Mouse (Mus musculus) MEL (cell line): ENCODE results near the gene Bicdl1. TPM values are rescaled to one million over a fixed set of nuclear protein-coding genes. Genes with fewer than 3 reads are reported as not detected.

Source experiments
- DNase-seq: peaks from one replicate; pipeline ENCODE4 v3.0.0; 2011; ENCODE audit warnings: low read depth, low spot score
- H3K27ac ChIP-seq: 2 replicates; pipeline ENCODE4 v1.5.1; 2012; ENCODE audit warnings: low read depth, mild to moderate bottlenecking, control low read depth, low read length, moderate library complexity; ENCODE audit not compliant: control insufficient read depth
- H3K27me3 ChIP-seq, 2 experiments: fragments of 150-350 bp in 1 of 2; sonication (generic) in 1 of 2; 2 replicates each; pipeline ENCODE4 v1.6.1; 2012; ENCODE audit warnings: low read length in 2 of 2, mild to moderate bottlenecking in 2 of 2, improper control_type of control experiment in 1 of 2, moderate library complexity in 1 of 2; ENCODE audit not compliant: insufficient read depth in 2 of 2, control insufficient read depth in 1 of 2
- H3K36me3 ChIP-seq, 2 experiments: 2 replicates each; pipeline ENCODE4 v1.6.1; 2012 to 2014; ENCODE audit warnings: low read length in 2 of 2, improper control_type of control experiment in 1 of 2, inconsistent platforms in 1 of 2, mild to moderate bottlenecking in 1 of 2; ENCODE audit not compliant: insufficient read depth in 2 of 2, control insufficient read depth in 1 of 2
- H3K4me1 ChIP-seq, 2 experiments: fragments of 150-350 bp in 1 of 2; sonication (generic) in 1 of 2; 2 replicates each; pipeline ENCODE4 v1.6.1; 2012; ENCODE audit warnings: low read length in 2 of 2, improper control_type of control experiment in 1 of 2, mild to moderate bottlenecking in 1 of 2; ENCODE audit not compliant: insufficient read depth in 2 of 2, control insufficient read depth in 1 of 2
- H3K4me3 ChIP-seq, 2 experiments: fragments of 150-350 bp in 1 of 2; sonication (generic) in 1 of 2; 2 replicates each; pipeline ENCODE4 v1.5.1; 2012; ENCODE audit warnings: low read depth in 2 of 2, low read length in 2 of 2, mild to moderate bottlenecking in 2 of 2, moderate library complexity in 2 of 2, control low read depth in 1 of 2, improper control_type of control experiment in 1 of 2; ENCODE audit not compliant: control insufficient read depth in 1 of 2, insufficient read depth in 1 of 2
- H3K79me2 ChIP-seq: 2 replicates; pipeline ENCODE4 v1.6.1; 2012; ENCODE audit warnings: mild to moderate bottlenecking, low read length, moderate library complexity; ENCODE audit not compliant: control insufficient read depth, poor library complexity, insufficient read depth
- H3K9ac ChIP-seq: 2 replicates; pipeline ENCODE4 v1.6.1; 2012; ENCODE audit warnings: low read depth, mild to moderate bottlenecking, control low read depth, low read length, moderate library complexity; ENCODE audit not compliant: control insufficient read depth, poor library complexity, severe bottlenecking
- H3K9me3 ChIP-seq: fragments of 150-350 bp; sonication (generic); replicated peaks from 2 replicates; pipeline ENCODE4 v1.6.1; 2012; ENCODE audit warnings: mild to moderate bottlenecking, low read length, improper control_type of control experiment, moderate library complexity; ENCODE audit not compliant: insufficient read depth
- E2F4 ChIP-seq: IDR thresholded peaks from 2 replicates; pipeline ENCODE4 v1.6.1; 2011; ENCODE audit warnings: low read depth, low read length, improper control_type of control experiment, borderline replicate concordance
- ELF1 ChIP-seq: IDR thresholded peaks from 2 replicates; pipeline ENCODE4 v1.6.1; 2014; ENCODE audit warnings: low read depth, mild to moderate bottlenecking, inconsistent platforms, low read length, improper control_type of control experiment, moderate library complexity
- ETS1 ChIP-seq: IDR thresholded peaks from 2 replicates; pipeline ENCODE4 v1.6.1; 2012; ENCODE audit warnings: low read depth, mild to moderate bottlenecking, inconsistent platforms, low read length, improper control_type of control experiment, moderate library complexity
- GABPA ChIP-seq: IDR thresholded peaks from 2 replicates; pipeline ENCODE4 v1.6.1; 2012; ENCODE audit warnings: low read depth, mild to moderate bottlenecking, inconsistent platforms, low read length, improper control_type of control experiment, moderate library complexity
- HCFC1 ChIP-seq: IDR thresholded peaks from 2 replicates; pipeline ENCODE4 v1.6.1; 2012; ENCODE audit warnings: low read depth, mild to moderate bottlenecking, inconsistent platforms, low read length, improper control_type of control experiment, moderate library complexity
- JUND ChIP-seq: IDR thresholded peaks from 2 replicates; pipeline ENCODE4 v1.6.1; 2011; ENCODE audit warnings: low read depth, mild to moderate bottlenecking, improper control_type of control experiment, low read length
- MAFK ChIP-seq: IDR thresholded peaks from 2 replicates; pipeline ENCODE4 v1.6.1; 2011; ENCODE audit warnings: low read depth, mild to moderate bottlenecking, low read length, improper control_type of control experiment, borderline replicate concordance
- MAX ChIP-seq: IDR thresholded peaks from 2 replicates; pipeline ENCODE4 v1.6.1; 2011; ENCODE audit warnings: low read length, improper control_type of control experiment
- MAZ ChIP-seq: IDR thresholded peaks from 2 replicates; pipeline ENCODE4 v1.6.1; 2012; ENCODE audit warnings: low read depth, mild to moderate bottlenecking, inconsistent platforms, low read length, improper control_type of control experiment
- MYB ChIP-seq: IDR thresholded peaks from 2 replicates; pipeline ENCODE4 v1.6.1; 2011; ENCODE audit warnings: mild to moderate bottlenecking, low read depth, low read length, improper control_type of control experiment
- MYC ChIP-seq: IDR thresholded peaks from 2 replicates; pipeline ENCODE4 v1.6.1; 2011; ENCODE audit warnings: low read depth, mild to moderate bottlenecking, low read length, improper control_type of control experiment, moderate library complexity
- NELFE ChIP-seq: IDR thresholded peaks from 2 replicates; pipeline ENCODE4 v1.6.1; 2011; ENCODE audit warnings: low read depth, low read length, improper control_type of control experiment
- NRF1 ChIP-seq: IDR thresholded peaks from 2 replicates; pipeline ENCODE4 v1.6.1; 2014; ENCODE audit warnings: low read depth, mild to moderate bottlenecking, inconsistent platforms, low read length, improper control_type of control experiment, moderate library complexity; ENCODE audit not compliant: poor library complexity, insufficient read depth, severe bottlenecking
- POLR2A ChIP-seq, 2 experiments: IDR thresholded peaks; 2 replicates each; pipeline ENCODE4 v1.6.1; 2011 to 2012; ENCODE audit warnings: low read length in 2 of 2, mild to moderate bottlenecking in 2 of 2, control low read depth in 1 of 2, improper control_type of control experiment in 1 of 2, low read depth in 1 of 2, moderate library complexity in 1 of 2; ENCODE audit not compliant: control insufficient read depth in 1 of 2, insufficient read depth in 1 of 2, poor library complexity in 1 of 2
- POLR2AphosphoS5 ChIP-seq: IDR thresholded peaks from 2 replicates; pipeline ENCODE4 v1.6.1; 2012; ENCODE audit warnings: low read depth, borderline replicate concordance, mild to moderate bottlenecking, inconsistent platforms, low read length, moderate library complexity, mixed read lengths
- RCOR1 ChIP-seq: IDR thresholded peaks from 2 replicates; pipeline ENCODE4 v1.6.1; 2012; ENCODE audit warnings: low read depth, mild to moderate bottlenecking, inconsistent platforms, low read length, improper control_type of control experiment
- SIN3A ChIP-seq: IDR thresholded peaks from 2 replicates; pipeline ENCODE4 v1.6.1; 2012; ENCODE audit warnings: low read length, improper control_type of control experiment, inconsistent platforms
- TAL1 ChIP-seq: IDR thresholded peaks from 2 replicates; pipeline ENCODE4 v1.6.1; 2012; ENCODE audit warnings: mild to moderate bottlenecking, inconsistent platforms, low read length, moderate library complexity, mixed read lengths
- ZMIZ1 ChIP-seq: IDR thresholded peaks from 2 replicates; pipeline ENCODE4 v1.6.1; 2012; ENCODE audit warnings: low read depth, mild to moderate bottlenecking, inconsistent platforms, low read length, improper control_type of control experiment, moderate library complexity
- polyA plus RNA-seq, 2 experiments: library from polyadenylated mRNA; stranded (reverse) in 1 of 2; unstranded in 1 of 2; fragments of >175 nt in 1 of 2; fragments of >200 nt in 1 of 2; gene quantifications; 2 replicates each; pipeline versions ENCODE4 v1.2.1 to v1.2.4; 2012; ENCODE audit warnings: low replicate concordance in 2 of 2, low read depth in 1 of 2; ENCODE audit not compliant: insufficient read length in 2 of 2, insufficient read depth in 1 of 2, missing spikeins in 1 of 2
- total RNA-seq: library from RNA; depleted of rRNA; stranded (reverse); fragments of 300-350 nt; gene quantifications from 2 replicates; pipeline ENCODE4 v1.2.3, GENCODE M21; 2012

The Bicdl1 gene
- total and polyA plus RNA-seq, 3 experiments = 3.5 to 13.4 TPM; not detected in 1

GRCm38 (mm10) chr5:115711636-115712419 lies 19.6 kb downstream of the Bicdl1 start (continued):
- no peak for TF ChIP-seq MYC
- no peak for TF ChIP-seq MYB
- TF ChIP-seq, all 39 proteins: peak for 0

GRCm38 (mm10) chr5:115710171-115710570 lies 21.2 kb downstream of the Bicdl1 start:
- no peak for DNase-seq
- TF ChIP-seq ZMIZ1 (no peak), MAX (no peak), ETS1 (no peak), MAFK (no peak), NELFE (no peak), SIN3A (no peak), MAZ (no peak), TAL1 (no peak), HCFC1 (no peak), NRF1 (no peak), POLR2AphosphoS5 (no peak)
- Histone ChIP-seq H3K4me1 (peaks cover 0 to 13% of the 10 kb centered on the region in 2 experiments; a peak in 2 of 4 replicates), H3K79me2 (no peaks in the 10 kb centered on the region), H3K9ac (no peak overlapping the region), H3K27ac (no peak overlapping the region), H3K27me3 (no peaks in the 10 kb centered on the region), H3K4me3 (no peak overlapping the region), H3K36me3 (peaks cover 0 to 9% of the 10 kb centered on the region in 2 experiments; a peak in 2 of 4 replicates), H3K9me3 (no peaks in the 10 kb centered on the region)

GRCm38 (mm10) chr5:115708930-115709329 lies 22.5 kb downstream of the Bicdl1 start:
- Histone ChIP-seq H3K4me3 (no peak overlapping the region), H3K9ac (no peak overlapping the region), H3K27me3 (no peaks in the 10 kb centered on the region), H3K4me1 (peaks cover 0 to 13% of the 10 kb centered on the region in 2 experiments; a peak in 2 of 4 replicates), H3K27ac (no peak overlapping the region), H3K36me3 (peaks cover 0 to 9% of the 10 kb centered on the region in 2 experiments; a peak in 2 of 4 replicates), H3K9me3 (no peaks in the 10 kb centered on the region), H3K79me2 (no peaks in the 10 kb centered on the region)
- DNase-seq = no peak
- TF ChIP-seq JUND (no peak), ETS1 (no peak), MAZ (no peak), MYC (no peak), ELF1 (no peak), GABPA (no peak), RCOR1 (no peak), E2F4 (no peak), HCFC1 (no peak), POLR2A (IDR thresholded peaks at IDR 0.05; ENCODE audit: control insufficient read depth in 1 of 2, insufficient read depth in 1 of 2, low read depth in 1 of 2, low read length in 2 of 2, poor library complexity in 1 of 2) (no peak)
